Mouse (Mus musculus) erythroblast, embryonic 14.5 days (primary cell): ENCODE results near the gene Tmigd1.

Source experiments
- GATA1 ChIP-seq: IDR thresholded peaks from 2 replicates; pipeline ENCODE4 v1.6.1; 2012; ENCODE audit warnings: low read length, inconsistent platforms, mixed read lengths
- TAL1 ChIP-seq: IDR thresholded peaks from 3 replicates; pipeline ENCODE4 v1.6.1; 2012; ENCODE audit warnings: low read length, inconsistent platforms, mixed read lengths

GRCm38 (mm10) chr11:76896360-76896759 lies 5.6 kb upstream of the Tmigd1 start:
- TF ChIP-seq GATA1 (no peak), TAL1 (no peak)
